Mouse (Mus musculus) kidney, postnatal 10 days (tissue): ENCODE results near the gene Ywhag.
A peak's percentile ranks its signal among the peaks of the same experiment; 100 is the strongest.

Experiments
- DNase-seq: peaks from one replicate; pipeline ENCODE4 v3.0.0; 2021; ENCODE audit warnings: mixed read lengths

Ywhag gene

GRCm38 (mm10) chr5:135910813-135911212 is 23.6 kb downstream of the Ywhag start:
- no peak for DNase-seq

- no peak for DNase-seq
These were observed 24.8 kb downstream of the Ywhag start for GRCm38 (mm10) chr5:135909646-135910045.

GRCm38 (mm10) chr5:135908989-135909388 is 25.4 kb downstream of the Ywhag start:
- DNase-seq = no peak

GRCm38 (mm10) chr5:135908185-135908584 is 26.2 kb downstream of the Ywhag start:
- no peak for DNase-seq

GRCm38 (mm10) chr5:135907256-135907655 is 27.2 kb downstream of the Ywhag start:
- no peak for DNase-seq

- no peak for DNase-seq
These were observed 27.6 kb downstream of the Ywhag start for GRCm38 (mm10) chr5:135906846-135907245.

- DNase-seq = no peak
These were observed 28.8 kb downstream of the Ywhag start for GRCm38 (mm10) chr5:135905320-135906225.

GRCm38 (mm10) chr5:135904259-135904658 is 30.2 kb downstream of the Ywhag start:
- no peak for DNase-seq

- DNase-seq = peak; percentile 95
These were observed 30.8 kb downstream of the Ywhag start for GRCm38 (mm10) chr5:135903551-135904151.

- no peak for DNase-seq
These were observed 31.4 kb downstream of the Ywhag start for GRCm38 (mm10) chr5:135903058-135903457.

- peak; percentile 36 for DNase-seq
These were observed 32.9 kb downstream of the Ywhag start for GRCm38 (mm10) chr5:135901354-135902095.

GRCm38 (mm10) chr5:135900701-135901100 is 33.7 kb downstream of the Ywhag start:
- no peak for DNase-seq

GRCm38 (mm10) chr5:135899833-135900232 is 34.6 kb downstream of the Ywhag start:
- no peak for DNase-seq

GRCm38 (mm10) chr5:135898995-135899394 is 35.4 kb downstream of the Ywhag start:
- no peak for DNase-seq

GRCm38 (mm10) chr5:135898028-135898427 is 36.4 kb downstream of the Ywhag start:
- DNase-seq = peak; percentile 69

GRCm38 (mm10) chr5:135894958-135895357 is 39.5 kb downstream of the Ywhag start:
- DNase-seq = no peak

- DNase-seq = no peak
These were observed 41.6 kb downstream of the Ywhag start for GRCm38 (mm10) chr5:135892589-135893351.

- DNase-seq = no peak
These were observed 43.5 kb downstream of the Ywhag start for GRCm38 (mm10) chr5:135890920-135891319.

- no peak for DNase-seq
These were observed 44.1 kb downstream of the Ywhag start for GRCm38 (mm10) chr5:135890323-135890722.

- DNase-seq = peak; percentile 32
These were observed 45.8 kb downstream of the Ywhag start for GRCm38 (mm10) chr5:135888405-135889215.

- peak; percentile 86 for DNase-seq
These were observed 46.7 kb downstream of the Ywhag start, which contains the start of gene Hspb1 for GRCm38 (mm10) chr5:135887675-135888102. TSS of gene Hspb1 (plus strand) at chr5:135887919.

GRCm38 (mm10) chr5:135884641-135885040 is 49.8 kb downstream of the Ywhag start:
- no peak for DNase-seq
